Mouse (Mus musculus) neural tube, embryonic 12.5 days (tissue): ENCODE measurements around the gene Dusp3. TPM values are rescaled to one million over a fixed set of nuclear protein-coding genes. Genes with fewer than 3 reads are reported as not detected.
A peak's percentile ranks its signal among the peaks of the same experiment; 100 is the strongest.

Experiments used
- ATAC-seq: fragments of 200-750 bp; cut with Nextera tagmentation; 2 replicates; pipeline ENCODE4 v1.8.0; 2017; ENCODE audit warnings: low read depth, mild to moderate bottlenecking, moderate TSS enrichment, moderate library complexity; ENCODE audit not compliant: low FRiP score
- H3K27ac ChIP-seq: fragments of 300-500 bp; sonication (generic); 2 replicates; pipeline ENCODE4 v1.5.1; 2016
- H3K27me3 ChIP-seq: fragments of 300-500 bp; sonication (generic); replicated peaks from 2 replicates; pipeline ENCODE4 v1.6.1; 2016; ENCODE audit warnings: mild to moderate bottlenecking
- H3K36me3 ChIP-seq: fragments of 300-500 bp; sonication (generic); 2 replicates; pipeline ENCODE4 v1.6.1; 2016; ENCODE audit warnings: mild to moderate bottlenecking
- H3K4me1 ChIP-seq: fragments of 300-500 bp; sonication (generic); 2 replicates; pipeline ENCODE4 v1.6.1; 2016
- H3K4me2 ChIP-seq: fragments of 300-500 bp; sonication (generic); replicated peaks from 2 replicates; pipeline ENCODE4 v1.6.1; 2016; ENCODE audit warnings: mild to moderate bottlenecking
- H3K4me3 ChIP-seq: fragments of 300-500 bp; sonication (generic); 2 replicates; pipeline ENCODE4 v1.5.1; 2016
- H3K9ac ChIP-seq: fragments of 300-500 bp; sonication (generic); 2 replicates; pipeline ENCODE4 v1.6.1; 2016; ENCODE audit warnings: mild to moderate bottlenecking
- H3K9me3 ChIP-seq: fragments of 300-500 bp; sonication (generic); 2 replicates; pipeline ENCODE4 v1.6.1; 2016; ENCODE audit warnings: mild to moderate bottlenecking
- WGBS: fragments of 180-500 bp; shearing (Covaris S2); methylation state at CpG from one replicate; pipeline ENCODE4 v1.1.7; 2016; 5-methylcytosine and 5-hydroxymethylcytosine counted together
- polyA plus RNA-seq: library from polyadenylated mRNA; unstranded; fragments of >200 nt; fragmentation: Nextera tagmentation; extraction: Ambion mirVana; gene quantifications from 2 replicates; pipeline ENCODE4 v1.2.1, GENCODE M21; 2016

Dusp3 gene
- polyA plus RNA-seq = 13.0 and 15.6 TPM in 2 replicates

DNA sequence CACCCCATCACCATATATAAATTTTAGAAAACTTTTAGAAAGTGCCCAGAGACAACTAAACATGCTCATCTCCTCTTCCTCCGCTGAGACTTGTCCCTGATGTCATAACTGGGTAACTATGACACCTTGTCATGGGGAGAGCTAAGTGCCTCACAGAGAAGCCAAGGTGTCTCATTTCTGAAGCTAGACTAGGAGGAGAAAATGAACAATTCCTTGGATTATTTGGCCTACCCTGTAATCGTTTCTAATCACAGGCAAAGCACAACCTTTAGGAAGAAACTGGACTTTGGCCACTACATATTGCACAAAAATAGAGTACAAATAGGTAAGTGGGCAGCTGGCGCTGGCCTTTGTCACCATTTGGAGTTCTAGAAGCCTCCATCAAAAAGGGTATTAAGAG lies at the start of gene Dusp3:
Gene Dusp3, minus strand, starts transcription at position 101 of the 400 bp plus-strand sequence.
- no peak for ATAC-seq
- Histone ChIP-seq H3K9me3 (no peaks in the 10 kb centered on the region), H3K4me2 (no peak within 1 kb of the TSS), H3K4me1 (peaks cover 12% of the 10 kb centered on the region), H3K27ac (no peak within 1 kb of the TSS), H3K4me3 (no peak within 1 kb of the TSS), H3K36me3 (no peaks in the 10 kb centered on the region), H3K9ac (no peak within 1 kb of the TSS), H3K27me3 (no peaks in the 10 kb centered on the region)
- WGBS = 90% methylated on average over 3 of the region's 3 CpGs

- no peaks in the 10 kb centered on the region for H3K36me3 ChIP-seq
- no peak for ATAC-seq
- no peaks in the 10 kb centered on the region for H3K9me3 ChIP-seq
- no peak overlapping the region for H3K4me2 ChIP-seq
- H3K4me3 ChIP-seq = no peak overlapping the region
- no peak overlapping the region for H3K9ac ChIP-seq
- H3K27me3 ChIP-seq = no peaks in the 10 kb centered on the region
- H3K4me1 ChIP-seq = no peaks in the 10 kb centered on the region
- no peak overlapping the region for H3K27ac ChIP-seq
- 83% methylated on average over 7 of the region's 7 CpGs for WGBS
Observed at GRCm38 (mm10) chr11:102036336-102036735, 49.5 kb upstream of the Dusp3 start.

GRCm38 (mm10) chr11:102035456-102035960 lies 48.7 kb upstream of the Dusp3 start:
- Histone ChIP-seq H3K4me3 (no peak overlapping the region), H3K36me3 (no peaks in the 10 kb centered on the region), H3K9ac (no peak overlapping the region), H3K27me3 (no peaks in the 10 kb centered on the region), H3K4me2 (no peak overlapping the region), H3K9me3 (no peaks in the 10 kb centered on the region), H3K27ac (no peak overlapping the region), H3K4me1 (peaks cover under 1% of the 10 kb centered on the region; the same call in 1 of the 2 replicates)
- ATAC-seq = no peak
- WGBS = 72% methylated on average over 5 of the region's 5 CpGs

GRCm38 (mm10) chr11:102034887-102035286 lies 48.1 kb upstream of the Dusp3 start:
- WGBS = 70% methylated on average over 8 of the region's 8 CpGs
- H3K4me1 ChIP-seq = peaks cover 5% of the 10 kb centered on the region; the same call in 1 of the 2 replicates
- no peaks in the 10 kb centered on the region for H3K9me3 ChIP-seq
- H3K9ac ChIP-seq = no peak overlapping the region
- no peak overlapping the region for H3K4me3 ChIP-seq
- H3K27ac ChIP-seq = no peak overlapping the region
- no peak overlapping the region for H3K4me2 ChIP-seq
- no peaks in the 10 kb centered on the region for H3K27me3 ChIP-seq
- no peaks in the 10 kb centered on the region for H3K36me3 ChIP-seq
- no peak for ATAC-seq

DNA sequence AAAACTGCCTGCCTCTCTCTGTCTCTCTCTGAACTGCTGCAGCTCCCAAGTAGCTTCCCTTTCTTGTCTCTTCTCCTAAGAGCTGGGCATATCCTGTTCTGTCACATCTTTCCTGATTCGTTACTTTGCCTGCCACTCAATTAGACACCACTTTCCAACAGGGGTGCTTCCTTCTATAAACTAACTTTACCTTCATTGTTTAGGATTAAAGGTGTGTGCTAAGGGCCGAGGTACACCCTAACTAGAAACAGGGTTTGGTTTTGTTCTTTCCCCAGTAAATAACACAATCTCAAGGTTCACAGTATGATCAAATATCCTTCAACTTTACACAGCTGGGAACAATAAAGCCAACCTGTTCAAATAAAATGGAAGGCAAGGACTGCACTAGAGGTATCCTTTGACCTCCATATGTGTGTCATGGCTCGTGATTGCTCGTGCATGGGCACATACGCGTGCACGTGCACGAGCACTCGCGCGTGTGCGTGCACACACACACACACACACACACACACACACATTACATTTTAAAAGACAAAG lies 46.3 kb upstream of the Dusp3 start:
- H3K4me3 ChIP-seq = no peak overlapping the region
- no peak for ATAC-seq
- H3K27ac ChIP-seq = no peak overlapping the region
- H3K27me3 ChIP-seq = no peaks in the 10 kb centered on the region
- WGBS = 92% methylated on average over 12 of the region's 12 CpGs
- no peaks in the 10 kb centered on the region for H3K9me3 ChIP-seq
- H3K36me3 ChIP-seq = no peaks in the 10 kb centered on the region
- peaks cover 7% of the 10 kb centered on the region for H3K4me1 ChIP-seq
- no peak overlapping the region for H3K4me2 ChIP-seq
- no peak overlapping the region for H3K9ac ChIP-seq

- H3K9ac ChIP-seq = no peak overlapping the region
- no peak overlapping the region for H3K4me2 ChIP-seq
- H3K9me3 ChIP-seq = no peaks in the 10 kb centered on the region
- 84% methylated on average over 7 of the region's 7 CpGs for WGBS
- H3K4me1 ChIP-seq = peaks cover 19% of the 10 kb centered on the region
- H3K27ac ChIP-seq = no peak overlapping the region
- no peak overlapping the region for H3K4me3 ChIP-seq
- H3K36me3 ChIP-seq = no peaks in the 10 kb centered on the region
- no peaks in the 10 kb centered on the region for H3K27me3 ChIP-seq
- no peak for ATAC-seq
Observed at GRCm38 (mm10) chr11:102031149-102031548, 44.3 kb upstream of the Dusp3 start.

- Histone ChIP-seq H3K36me3 (no peaks in the 10 kb centered on the region), H3K27me3 (no peaks in the 10 kb centered on the region), H3K4me1 (peaks cover 31% of the 10 kb centered on the region), H3K9me3 (no peaks in the 10 kb centered on the region), H3K9ac (no peak overlapping the region), H3K4me2 (no peak overlapping the region), H3K27ac (no peak overlapping the region), H3K4me3 (no peak overlapping the region)
- WGBS = 26% methylated on average over 7 of the region's 7 CpGs
- no peak for ATAC-seq
Observed at GRCm38 (mm10) chr11:102029966-102030365, 43.2 kb upstream of the Dusp3 start.

DNA sequence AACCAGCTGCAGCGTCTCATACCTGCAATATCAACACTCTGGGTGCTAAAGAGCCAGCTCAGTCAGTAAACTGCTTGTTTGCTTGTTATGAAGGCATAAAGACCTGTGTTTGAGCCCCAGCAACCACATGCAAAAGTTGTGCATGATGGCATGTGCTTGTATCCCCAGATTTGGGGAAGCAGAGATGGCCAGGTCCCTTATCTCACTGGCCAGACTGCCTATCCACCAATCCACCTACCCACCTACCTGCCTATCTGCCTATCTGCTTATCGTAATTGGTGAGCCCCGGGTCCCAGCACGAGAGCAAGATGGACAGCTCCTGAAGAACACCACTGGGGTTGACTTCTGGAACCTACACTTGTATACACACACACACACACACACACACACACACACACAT lies 42.5 kb upstream of the Dusp3 start:
- no peak overlapping the region for H3K9ac ChIP-seq
- H3K4me1 ChIP-seq = peaks cover 37% of the 10 kb centered on the region
- H3K27me3 ChIP-seq = no peaks in the 10 kb centered on the region
- no peak for ATAC-seq
- no peak overlapping the region for H3K4me2 ChIP-seq
- H3K9me3 ChIP-seq = no peaks in the 10 kb centered on the region
- no peak overlapping the region for H3K27ac ChIP-seq
- no peaks in the 10 kb centered on the region for H3K36me3 ChIP-seq
- WGBS = 86% methylated on average over 4 of the region's 4 CpGs
- H3K4me3 ChIP-seq = no peak overlapping the region

- peak within 1 kb of the TSS; percentile 70 for H3K4me3 ChIP-seq
- 73% methylated on average over 6 of the region's 6 CpGs for WGBS
- H3K9ac ChIP-seq = 0 out of 2 replicates have a peak within 1 kb of the TSS, but pooled peaks have one; percentile 3
- H3K4me2 ChIP-seq = peak within 1 kb of the TSS; percentile 83
- peaks cover 5% of the 10 kb centered on the region; the same call in 1 of the 2 replicates for H3K36me3 ChIP-seq
- peaks cover 48% of the 10 kb centered on the region for H3K4me1 ChIP-seq
- H3K27ac ChIP-seq = peak within 1 kb of the TSS; percentile 87
- ATAC-seq = no peak
- H3K9me3 ChIP-seq = no peaks in the 10 kb centered on the region
- H3K27me3 ChIP-seq = 0 out of 2 replicates have a peak, but pooled peaks cover 4% of the 10 kb centered on the region
Observed at GRCm38 (mm10) chr11:102028087-102028816, 41.4 kb upstream of the Dusp3 start, which contains the start of gene Mpp3. Mpp3 (minus strand) TSS chr11:102028461.

DNA sequence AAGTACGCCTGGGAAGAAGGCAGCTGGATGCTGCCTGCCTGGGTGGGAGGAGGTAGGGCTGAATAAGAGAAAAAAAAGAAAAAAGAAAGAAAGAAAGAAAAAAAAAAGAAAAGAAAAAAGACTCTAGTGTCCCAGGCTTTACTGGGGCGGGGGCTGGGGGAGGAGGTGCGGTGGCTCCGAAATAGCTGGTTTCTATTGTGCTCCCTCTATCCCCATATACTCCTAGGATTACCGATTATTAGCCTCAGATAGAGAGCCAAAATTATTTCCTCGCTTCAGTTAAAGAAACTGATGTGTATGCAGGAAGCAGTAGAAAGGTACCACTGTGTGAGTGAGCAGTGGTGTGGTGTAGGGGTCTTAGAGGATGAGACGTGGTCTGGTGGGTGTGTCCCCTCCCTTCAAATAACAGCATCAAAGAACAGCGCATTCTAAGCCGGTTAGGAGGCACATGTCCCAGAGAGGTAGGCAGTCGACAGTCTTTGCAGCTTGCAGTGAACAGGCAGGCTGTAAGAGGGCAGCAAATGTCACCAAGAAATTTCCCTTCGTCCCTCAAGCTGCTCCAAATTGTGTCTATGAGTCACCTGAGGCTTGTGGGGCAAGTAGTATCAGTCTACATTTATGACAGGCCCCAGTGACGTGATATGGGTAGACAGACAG lies 40.7 kb upstream of the Dusp3 start:
- H3K36me3 ChIP-seq = peaks cover 8% of the 10 kb centered on the region
- H3K9ac ChIP-seq = 0 out of 2 replicates have a peak overlapping the region, but pooled peaks have one; percentile 3
- H3K4me2 ChIP-seq = peak overlapping the region; percentile 83
- H3K9me3 ChIP-seq = no peaks in the 10 kb centered on the region
- H3K4me1 ChIP-seq = peaks cover 49% of the 10 kb centered on the region
- H3K27me3 ChIP-seq = 0 out of 2 replicates have a peak, but pooled peaks cover 4% of the 10 kb centered on the region
- 3% methylated on average over 12 of the region's 12 CpGs for WGBS
- H3K4me3 ChIP-seq = peak overlapping the region; percentile 70
- peak overlapping the region; percentile 87 for H3K27ac ChIP-seq
- ATAC-seq = peak; percentile 42

- H3K27me3 ChIP-seq = 0 out of 2 replicates have a peak, but pooled peaks cover 4% of the 10 kb centered on the region
- peak overlapping the region; percentile 83 for H3K4me2 ChIP-seq
- peaks cover 49% of the 10 kb centered on the region for H3K4me1 ChIP-seq
- H3K36me3 ChIP-seq = peaks cover 10% of the 10 kb centered on the region
- H3K4me3 ChIP-seq = peak overlapping the region; percentile 70
- peak overlapping the region; percentile 87 for H3K27ac ChIP-seq
- H3K9me3 ChIP-seq = no peaks in the 10 kb centered on the region
- peak; percentile 92 for ATAC-seq
- 1% methylated on average over 67 of the region's 73 CpGs for WGBS
- peak overlapping the region; percentile 88 for H3K9ac ChIP-seq
Observed at GRCm38 (mm10) chr11:102026694-102027360, 40.0 kb upstream of the Dusp3 start.
